ENCODE assay signal across 24 mouse cellular contexts in genomic region chr5:66643260-66643659, GRCm38 (mm10). TPM values are rescaled to one million over a fixed set of nuclear protein-coding genes. Genes with fewer than 3 reads are reported as not detected.
DNase-seq lines count a peak whose midpoint lies in the region; ATAC-seq lines count a peak whose summit lies in the region.
"Had no signal": no experiment of that assay in that cellular context is flagged by ENCODE, and none has a peak within 500 bp of the region (broad histone marks: within the 10 kb centered on the region; RNA-seq: fewer than 3 reads in every experiment).

No protein-coding gene starts in this region.

- no peaks in the 10 kb centered on the region for H3K4me1 ChIP-seq in hindbrain, embryonic 11.5 days (replicated peaks; ENCODE audit: control insufficient read depth, insufficient read depth, low read length)
- H3K4me1 ChIP-seq: embryonic facial prominence, embryonic 10.5 days; embryonic facial prominence, embryonic 12.5 days; forebrain, embryonic 12.5 days had no signal

- no peaks in the 10 kb centered on the region for H3K36me3 ChIP-seq in hindbrain, embryonic 11.5 days (ENCODE audit: control insufficient read depth, insufficient read depth, low read length)
- H3K36me3 ChIP-seq: embryonic facial prominence, embryonic 10.5 days; embryonic facial prominence, embryonic 12.5 days; forebrain, embryonic 12.5 days; G1E had no signal

- no peak overlapping the region for H3K4me3 ChIP-seq in hindbrain, embryonic 11.5 days (ENCODE audit: low read depth, low read length)
- H3K4me3 ChIP-seq: embryonic facial prominence, embryonic 10.5 days; embryonic facial prominence, embryonic 12.5 days; forebrain, embryonic 12.5 days had no signal

- 85% methylated on average over 5 of the region's 5 CpGs for WGBS in hindbrain, embryonic 11.5 days

- ATAC-seq in common myeloid progenitor, adult 5-6 weeks (replicated peaks; ENCODE audit: low read depth, poor library complexity, severe bottlenecking): peak; percentile 47
- peak; percentile 32 to 72; a peak in 3 of 4 replicates for ATAC-seq in hematopoietic stem cell, adult 5-6 weeks (replicated peaks in 1 of 2; ENCODE audit: insufficient read depth in 1 of 2, low FRiP score in 2 of 2, low TSS enrichment in 1 of 2, low read depth in 1 of 2, poor library complexity in 2 of 2, severe bottlenecking in 2 of 2)
- ATAC-seq in hindbrain, embryonic 11.5 days (ENCODE audit: low FRiP score): no peak
- ATAC-seq in CD4-positive, CD25-positive, alpha-beta regulatory T cell, adult 4 months: no peak
- ATAC-seq: activated CD4-positive, CD25-positive, alpha-beta regulatory T cell, adult 4 months; forebrain, embryonic 14.5 days; forebrain, embryonic 16.5 days; Patski had no signal

- H3K4me2 ChIP-seq in hindbrain, embryonic 11.5 days (replicated peaks; ENCODE audit: low read depth, low read length): no peak overlapping the region
- H3K4me2 ChIP-seq: embryonic facial prominence, embryonic 12.5 days; forebrain, embryonic 12.5 days had no signal

- H3K27me3 ChIP-seq in hindbrain, embryonic 11.5 days (ENCODE audit: control insufficient read depth, insufficient read depth, low read length): no peaks in the 10 kb centered on the region
- H3K27me3 ChIP-seq: CH12.LX; embryonic facial prominence, embryonic 12.5 days; forebrain, embryonic 12.5 days; Patski had no signal

- no peak overlapping the region for H3K27ac ChIP-seq in hindbrain, embryonic 11.5 days (ENCODE audit: low read depth, low read length)
- H3K27ac ChIP-seq: embryonic facial prominence, embryonic 10.5 days; embryonic facial prominence, embryonic 12.5 days; forebrain, embryonic 12.5 days had no signal

- DNase-seq in 416B (ENCODE audit: low read depth) (peak; percentile 3), liver (no peak)
- DNase-seq in hindbrain, embryonic 11.5 days (ENCODE audit: low spot score): no peak
- DNase-seq: adrenal gland, adult 8-10 months; adrenal gland, postnatal 14 days; adrenal gland, postnatal 36 days; cerebellum, adult 11 months; cerebellum, adult 18-20 months; cerebellum, adult 8-10 months; cerebellum, adult 9-11 months; cerebellum, postnatal 14 days; cerebellum, postnatal 36 days had no signal

- no peak overlapping the region for H3K9ac ChIP-seq in hindbrain, embryonic 11.5 days (ENCODE audit: low read depth, low read length)
- H3K9ac ChIP-seq: embryonic facial prominence, embryonic 12.5 days; forebrain, embryonic 12.5 days had no signal

- H3K9me3 ChIP-seq in hindbrain, embryonic 11.5 days (ENCODE audit: control insufficient read depth, low read length): no peaks in the 10 kb centered on the region
- H3K9me3 ChIP-seq: embryonic facial prominence, embryonic 10.5 days; forebrain, embryonic 12.5 days had no signal

RNA-seq across cellular contexts. Expression of gene Apbb2, which starts 24.7 kb away (rescaled TPM):
- 0.73 and 0.87 TPM in 2 replicates for total RNA-seq in common myeloid progenitor, adult 5-6 weeks (2017)
- total RNA-seq in hematopoietic stem cell, adult 5-6 weeks (2017): 4.6 and 5.2 TPM in 2 replicates
- polyA plus RNA-seq in hindbrain, embryonic 11.5 days (2014; fragmentation: Nextera tagmentation; extraction: Ambion mirVana): 43.0 and 47.1 TPM in 2 replicates
- 1 to 10 TPM in 1 of 2 experiments, under 1 TPM in 1; 0.93 to 6.7 TPM for polyA plus RNA-seq in CD4-positive, CD25-positive, alpha-beta regulatory T cell, adult 4 months (2017; shearing (Covaris generic))
- polyA plus RNA-seq: G1E had no signal

RNA-seq across cellular contexts. Expression of gene Uchl1, which starts 32.6 kb away (rescaled TPM):
- 1.2 and 1.5 TPM in 2 replicates for total RNA-seq in common myeloid progenitor, adult 5-6 weeks (2017)
- 4.0 and 18.4 TPM in 2 replicates for total RNA-seq in hematopoietic stem cell, adult 5-6 weeks (2017)
- polyA plus RNA-seq in hindbrain, embryonic 11.5 days (2014; fragmentation: Nextera tagmentation; extraction: Ambion mirVana): 421 and 428 TPM in 2 replicates
- polyA plus RNA-seq in CD4-positive, CD25-positive, alpha-beta regulatory T cell, adult 4 months (2017; shearing (Covaris generic)): not detected
- total RNA-seq: CH12.LX had no signal
- polyA plus RNA-seq: activated CD4-positive, CD25-positive, alpha-beta regulatory T cell, adult 4 months; G1E had no signal

Comparison
In these comparisons a context has a peak if more than half of its experiments do, and no peak if none do; other contexts are left out.
1. ATAC-seq: peak in common myeloid progenitor, adult 5-6 weeks (single experiment) and hematopoietic stem cell, adult 5-6 weeks (2 of 2); none in hindbrain, embryonic 11.5 days (single experiment) and CD4-positive, CD25-positive, alpha-beta regulatory T cell, adult 4 months (single experiment).